Comparison of ENCODE assay signal across 8 mouse cellular contexts in genomic region chr10:79960671-79961294, GRCm38 (mm10). TPM values are rescaled to one million over a fixed set of nuclear protein-coding genes. Genes with fewer than 3 reads are reported as not detected.
DNase-seq lines count a peak whose midpoint lies in the region; ATAC-seq and TF ChIP-seq lines count a peak whose summit lies in the region.

No protein-coding gene starts in this region.

- peak overlapping the region; percentile 84 for H3K9ac ChIP-seq in liver, embryonic 11.5 days (ENCODE audit: low read depth, low read length)

- WGBS in liver, embryonic 11.5 days, result 11% methylated on average over 10 of the region's 10 CpGs

- no peak for ATAC-seq in liver, embryonic 11.5 days (replicated peaks; ENCODE audit: low FRiP score)

- H3K27me3 ChIP-seq in testis, adult 2 months (ENCODE audit: control insufficient read depth, insufficient read depth, low read length), result no peaks in the 10 kb centered on the region
- no peaks in the 10 kb centered on the region for H3K27me3 ChIP-seq in liver, embryonic 11.5 days (replicated peaks; ENCODE audit: control insufficient read depth, insufficient read depth, low read length)

- no peak for TF ChIP-seq POLR2A in testis, adult 2 months (IDR thresholded peaks at IDR 0.05; ENCODE audit: control insufficient read depth, low read depth, low read length)

- no peak overlapping the region; the same call in 1 of the 2 replicates for H3K27ac ChIP-seq in testis, adult 2 months (ENCODE audit: control insufficient read depth, insufficient read depth, low read depth, low read length)
- peak overlapping the region; percentile 69; the same call in 1 of the 2 replicates for H3K27ac ChIP-seq in liver, embryonic 11.5 days (ENCODE audit: low read depth, low read length)

- H3K4me3 ChIP-seq in testis, adult 2 months (ENCODE audit: control insufficient read depth, low read depth, low read length), result peak overlapping the region; percentile 92
- H3K4me3 ChIP-seq in liver, embryonic 11.5 days (ENCODE audit: low read depth, low read length), result peak overlapping the region; percentile 97

- no peaks in the 10 kb centered on the region; the same call in 1 of the 2 replicates for H3K36me3 ChIP-seq in testis, adult 2 months (ENCODE audit: control insufficient read depth, insufficient read depth, low read length)
- peaks cover 41% of the 10 kb centered on the region for H3K36me3 ChIP-seq in liver, embryonic 11.5 days (ENCODE audit: control insufficient read depth, insufficient read depth, low read length)

- DNase-seq in cerebellum, adult 9-11 months, result peak; percentile 53
- no peak for DNase-seq in cerebellum, postnatal 25 days
- no peak for DNase-seq in testis, postnatal 14 days (ENCODE audit: low spot score)
- no peak for DNase-seq in liver, embryonic 11.5 days (ENCODE audit: low spot score)
- DNase-seq in embryo, embryonic 9.5 days (ENCODE audit: extremely low spot score), result no peak
- no peak for DNase-seq in spleen, postnatal 36 days (ENCODE audit: low spot score in 2 of 2)
- no peak for DNase-seq in urinary bladder, postnatal 25 days (ENCODE audit: low spot score)

- TF ChIP-seq CTCF in testis, adult 2 months (IDR thresholded peaks at IDR 0.05; ENCODE audit: control insufficient read depth, insufficient read depth, insufficient replicate concordance, low read depth, low read length), result no peak

- peaks cover 4% of the 10 kb centered on the region for H3K4me1 ChIP-seq in testis, adult 2 months (ENCODE audit: control insufficient read depth, insufficient read depth, low read length)
- peaks cover 13% of the 10 kb centered on the region for H3K4me1 ChIP-seq in liver, embryonic 11.5 days (replicated peaks; ENCODE audit: control insufficient read depth, insufficient read depth, low read length)

- peak overlapping the region; percentile 77 for H3K4me2 ChIP-seq in liver, embryonic 11.5 days

- H3K9me3 ChIP-seq in liver, embryonic 11.5 days (ENCODE audit: control insufficient read depth, low read length), result no peaks in the 10 kb centered on the region

RNA-seq across cellular contexts. Expression of gene Wdr18, which starts 0.8 kb away (rescaled TPM):
- 33.9 and 36.5 TPM in 2 replicates for polyA plus RNA-seq in testis, adult 2 months (2012; rRNA removed)
- 164 and 171 TPM in 2 replicates for polyA plus RNA-seq in liver, embryonic 11.5 days (2014; fragmentation: Nextera tagmentation; extraction: Ambion mirVana)

RNA-seq across cellular contexts. Expression of gene Grin3b, which starts 9.7 kb away (rescaled TPM):
- 17.4 and 18.9 TPM in 2 replicates for polyA plus RNA-seq in testis, adult 2 months (2012; rRNA removed)
- 0.10 and 0.14 TPM in 2 replicates for polyA plus RNA-seq in liver, embryonic 11.5 days (2014; fragmentation: Nextera tagmentation; extraction: Ambion mirVana)

RNA-seq across cellular contexts. Expression of gene Tmem259, which starts 23.3 kb away (rescaled TPM):
- 202 and 209 TPM in 2 replicates for polyA plus RNA-seq in testis, adult 2 months (2012; rRNA removed)
- 14.9 and 20.2 TPM in 2 replicates for polyA plus RNA-seq in liver, embryonic 11.5 days (2014; fragmentation: Nextera tagmentation; extraction: Ambion mirVana)

RNA-seq across cellular contexts. Expression of gene Cnn2, which starts 27.6 kb away (rescaled TPM):
- polyA plus RNA-seq in testis, adult 2 months (2012; rRNA removed), result 4.4 and 6.8 TPM in 2 replicates
- 115 and 124 TPM in 2 replicates for polyA plus RNA-seq in liver, embryonic 11.5 days (2014; fragmentation: Nextera tagmentation; extraction: Ambion mirVana)

RNA-seq across cellular contexts. Expression of gene Arid3a, which starts 33.9 kb away (rescaled TPM):
- 59.5 and 65.0 TPM in 2 replicates for polyA plus RNA-seq in testis, adult 2 months (2012; rRNA removed)
- polyA plus RNA-seq in liver, embryonic 11.5 days (2014; fragmentation: Nextera tagmentation; extraction: Ambion mirVana), result 10.8 and 12.4 TPM in 2 replicates

Comparison
In these comparisons a context has a peak if more than half of its experiments do, and no peak if none do; other contexts are left out.
1. RNA of gene Grin3b, which starts 9.7 kb away (polyA plus RNA-seq): 17.4 to 18.9 TPM in testis, adult 2 months; 0.10 to 0.14 TPM in liver, embryonic 11.5 days; every median in the first group is over 10 times any median in the second.